Mouse (Mus musculus) fibroblast of lung, adult 2 months (primary cell): Measurements from ENCODE around the gene Hpcal1.
"Not testable (repeated sequence)": the region's sequence is repeated elsewhere in the genome, so short reads cannot be mapped to it uniquely, and the experiment has no call there.

Experiments used
- DNase-seq: peaks from one replicate; pipeline ENCODE4 v3.0.0-alpha.2; 2011; ENCODE audit warnings: low read depth

Hpcal1 gene

DNA sequence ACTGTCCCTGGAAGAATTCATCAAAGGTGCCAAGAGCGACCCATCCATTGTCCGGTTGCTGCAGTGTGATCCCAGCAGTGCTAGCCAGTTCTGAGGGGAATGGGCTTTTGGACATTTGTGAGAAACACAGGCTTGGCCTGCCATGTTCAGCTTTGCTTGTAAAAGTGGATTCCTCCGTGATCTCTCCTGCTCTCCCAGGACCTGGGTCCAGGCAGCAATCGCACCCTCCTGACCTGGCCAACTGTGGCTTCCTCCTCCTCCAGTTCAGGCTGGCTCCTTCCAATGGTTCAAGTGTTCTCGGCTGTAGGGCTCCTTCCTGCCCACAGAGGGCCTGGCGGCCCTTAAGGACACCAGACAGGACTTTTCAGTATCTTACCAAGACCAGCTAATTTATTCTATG is 100.5 kb downstream of the Hpcal1 start:
- DNase-seq: no peak

DNA sequence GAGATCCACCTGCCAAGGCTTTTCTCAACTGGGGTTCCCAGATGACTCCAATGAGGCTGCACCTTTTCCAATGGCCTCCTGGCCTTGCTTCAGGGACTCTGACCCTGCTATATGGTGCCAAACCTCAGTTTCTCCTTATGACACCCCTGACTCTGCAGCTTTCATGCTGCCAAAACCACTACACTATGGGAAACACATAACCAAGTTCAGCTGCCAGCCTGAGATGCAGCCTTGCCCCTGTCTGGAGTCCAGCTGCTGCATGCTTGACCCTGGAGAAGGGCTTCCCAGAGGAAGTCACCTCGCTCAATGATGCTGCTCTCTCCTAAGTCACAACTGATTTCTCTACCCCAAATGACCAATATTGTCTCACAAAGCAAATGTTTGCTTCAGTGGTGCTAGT is 102.1 kb downstream of the Hpcal1 start:
- no peak for DNase-seq

DNA sequence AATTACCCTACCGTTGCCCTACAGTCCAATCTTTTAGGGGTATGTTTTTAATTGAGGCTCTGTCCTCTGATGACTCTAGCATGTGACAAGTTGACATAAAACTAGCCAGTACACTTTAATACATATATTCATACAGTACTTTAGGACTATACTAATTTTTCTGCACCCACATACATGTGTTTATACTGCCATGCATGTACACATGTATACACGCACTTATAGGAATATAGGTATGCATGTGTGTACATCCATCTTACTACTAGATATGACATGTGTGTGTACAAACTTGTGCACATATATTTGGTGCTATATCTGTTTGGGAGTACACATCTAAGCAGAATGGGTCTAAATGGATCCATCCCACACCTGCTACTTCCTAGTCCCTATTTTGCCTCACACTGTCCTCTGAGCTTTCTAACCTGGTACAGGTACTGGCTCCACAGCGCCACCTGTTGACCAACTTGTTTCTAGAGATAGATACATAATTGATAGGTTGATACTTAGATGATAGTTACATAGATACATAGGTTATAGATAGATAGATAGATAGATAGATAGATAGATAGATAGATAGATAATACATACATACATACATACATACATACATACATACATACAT is 105.1 kb downstream of the Hpcal1 start:
- DNase-seq: no peak

DNA sequence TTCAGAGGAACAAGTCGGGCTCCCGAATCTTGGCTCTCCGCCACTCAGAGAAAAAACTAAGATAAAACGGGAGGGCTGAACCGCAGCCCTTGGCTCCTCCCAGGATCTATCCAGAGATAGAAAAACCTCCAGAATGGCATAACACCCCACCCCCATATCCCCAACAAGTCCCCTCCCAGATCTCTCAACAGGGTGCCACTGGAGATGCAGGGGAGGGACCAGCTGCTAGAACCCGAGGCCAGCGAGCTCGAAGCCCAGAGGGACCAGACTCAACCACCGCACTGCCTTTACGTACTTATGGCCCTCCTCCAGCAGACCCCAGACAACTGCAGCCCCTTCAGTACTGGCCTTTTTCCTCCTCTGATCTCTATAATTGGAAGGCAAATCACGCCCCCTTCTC is 107.6 kb downstream of the Hpcal1 start:
- DNase-seq: not testable (repeated sequence)

DNA sequence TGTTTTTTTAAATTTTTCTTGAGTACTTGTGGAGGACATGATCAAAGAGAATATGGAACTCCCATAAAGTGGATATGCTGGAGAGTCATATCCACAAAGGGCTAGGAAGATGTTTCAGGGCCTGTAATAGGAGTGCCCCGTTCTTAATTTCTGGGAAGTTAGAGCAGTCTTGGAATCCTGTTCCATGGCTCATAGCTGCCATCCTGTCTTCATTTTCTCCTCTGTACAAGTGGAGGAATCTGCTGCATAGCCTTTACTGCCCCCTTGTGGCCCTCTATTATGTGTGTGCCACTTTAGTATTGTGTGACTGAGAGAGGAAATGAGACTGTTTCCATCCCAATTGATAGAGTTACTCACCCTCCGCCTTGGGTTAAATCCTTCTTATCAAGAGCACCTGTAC is 117.9 kb downstream of the Hpcal1 start:
- DNase-seq: peak; percentile 27

DNA sequence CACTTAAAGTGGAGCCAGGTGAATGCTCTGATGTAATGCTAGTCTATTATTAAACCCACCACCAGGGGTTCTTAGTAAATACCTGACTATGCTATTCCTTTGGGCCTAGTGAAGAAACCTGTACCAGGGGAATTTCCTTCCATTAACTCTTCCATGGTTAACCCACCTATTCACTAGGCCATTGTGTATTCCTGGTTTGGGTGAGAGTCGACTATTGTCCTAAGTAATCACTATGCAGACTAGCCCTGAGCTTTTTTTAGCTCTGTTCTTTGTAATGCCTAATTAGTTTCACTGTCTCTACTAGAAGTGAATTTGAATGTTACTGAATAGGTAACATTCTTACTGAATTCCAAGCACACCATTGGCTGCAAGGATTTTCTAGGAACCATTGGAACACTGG is 144.6 kb downstream of the Hpcal1 start:
- DNase-seq: not testable (repeated sequence)
